Mouse (Mus musculus) liver, adult 2 months (tissue): ENCODE measurements at regions not wholly inside any gene's neighbourhood (a gene's known extent, or its start where the extent isn't known, plus 50 kb on each side); places are given as distances from the start of the nearest gene placed in this dataset.

Source experiments
- DNase-seq: peaks from one replicate; pipeline ENCODE4 v3.0.0-alpha.2; 2011; ENCODE audit warnings: low read depth, low spot score; ENCODE audit errors: extremely low read depth
- H3K27ac ChIP-seq: fragments of 200-500 bp; replicated peaks from 2 replicates; pipeline ENCODE4 v1.5.1; 2012; ENCODE audit warnings: low read depth, mild to moderate bottlenecking, control low read depth, inconsistent platforms, low read length; ENCODE audit not compliant: insufficient read depth
- H3K27me3 ChIP-seq: fragments of 200-500 bp; 2 replicates; pipeline ENCODE4 v1.6.1; 2012; ENCODE audit warnings: mild to moderate bottlenecking, moderate library complexity, low read length, inconsistent platforms; ENCODE audit not compliant: control insufficient read depth, insufficient read depth
- H3K36me3 ChIP-seq: fragments of 200-500 bp; 2 replicates; pipeline ENCODE4 v1.6.1; 2012; ENCODE audit warnings: low read length, inconsistent platforms; ENCODE audit not compliant: control insufficient read depth, insufficient read depth
- H3K4me1 ChIP-seq: fragments of 200-500 bp; 2 replicates; pipeline ENCODE4 v1.6.1; 2011; ENCODE audit warnings: low read length; ENCODE audit not compliant: control insufficient read depth, insufficient read depth
- H3K4me3 ChIP-seq: fragments of 200-500 bp; 2 replicates; pipeline ENCODE4 v1.5.1; 2011; ENCODE audit warnings: low read depth, mild to moderate bottlenecking, control low read depth, low read length, moderate library complexity; ENCODE audit not compliant: insufficient read depth
- H3K79me2 ChIP-seq: fragments of 200-500 bp; 2 replicates; pipeline ENCODE4 v1.6.1; 2012; ENCODE audit warnings: inconsistent platforms, mild to moderate bottlenecking, low read length, moderate library complexity; ENCODE audit not compliant: control insufficient read depth, insufficient read depth
- H3K9ac ChIP-seq: fragments of 200-500 bp; 2 replicates; pipeline ENCODE4 v1.6.1; 2012; ENCODE audit warnings: low read depth, mild to moderate bottlenecking, control low read depth, inconsistent platforms, low read length
- CTCF ChIP-seq: fragments of 200-500 bp; IDR thresholded peaks from 2 replicates; pipeline ENCODE4 v1.5.1; 2011; ENCODE audit warnings: low read depth, low read length, control low read depth
- POLR2A ChIP-seq: fragments of 200-500 bp; IDR thresholded peaks from 2 replicates; pipeline ENCODE4 v1.6.1; 2011; ENCODE audit warnings: low read length, control low read depth; ENCODE audit not compliant: insufficient read depth; ENCODE audit errors: extremely low read depth
- WGBS: fragments of 180-500 bp; shearing (Covaris S2); methylation state at CpG from one replicate; pipeline ENCODE4 v1.1.7; 2018; 5-methylcytosine and 5-hydroxymethylcytosine counted together

- no peak overlapping the region for H3K27ac ChIP-seq
- H3K4me3 ChIP-seq = no peak overlapping the region
- peak; percentile 62 for DNase-seq
- peaks cover 3% of the 10 kb centered on the region; the same call in 1 of the 2 replicates for H3K4me1 ChIP-seq
- TF ChIP-seq POLR2A (no peak), CTCF (0 out of 2 replicates have a peak, but pooled peaks have one; percentile 10)
- H3K27me3 ChIP-seq = no peaks in the 10 kb centered on the region
- WGBS = 22% methylated on average over 4 of the region's 4 CpGs
- H3K36me3 ChIP-seq = no peaks in the 10 kb centered on the region
- H3K9ac ChIP-seq = no peak overlapping the region
- H3K79me2 ChIP-seq = no peaks in the 10 kb centered on the region
These were observed 58.0 kb upstream of the Slc1a1 start for GRCm38 (mm10) chr19:28776868-28777267.

- H3K36me3 ChIP-seq = no peaks in the 10 kb centered on the region
- H3K79me2 ChIP-seq = no peaks in the 10 kb centered on the region
- H3K4me1 ChIP-seq = peaks cover 3% of the 10 kb centered on the region; the same call in 1 of the 2 replicates
- WGBS = 45% methylated on average over 2 of the region's 2 CpGs
- H3K9ac ChIP-seq = no peak overlapping the region
- peak; percentile 3 for DNase-seq
- H3K27me3 ChIP-seq = no peaks in the 10 kb centered on the region
- no peak overlapping the region for H3K27ac ChIP-seq
- no peak overlapping the region for H3K4me3 ChIP-seq
- TF ChIP-seq CTCF (no peak), POLR2A (no peak)
These were observed 57.2 kb upstream of the Slc1a1 start for GRCm38 (mm10) chr19:28777674-28778073.

GRCm38 (mm10) chr19:28778386-28778785, 56.5 kb upstream of the Slc1a1 start:
- 80% methylated on average over 4 of the region's 4 CpGs for WGBS
- Histone ChIP-seq H3K9ac (no peak overlapping the region), H3K27me3 (no peaks in the 10 kb centered on the region), H3K4me3 (no peak overlapping the region), H3K27ac (no peak overlapping the region), H3K79me2 (no peaks in the 10 kb centered on the region), H3K36me3 (no peaks in the 10 kb centered on the region), H3K4me1 (peaks cover 3% of the 10 kb centered on the region; the same call in 1 of the 2 replicates)
- DNase-seq = no peak
- TF ChIP-seq CTCF = no peak
- no peak for TF ChIP-seq POLR2A

- no peak for DNase-seq
- H3K4me1 ChIP-seq = peaks cover 2% of the 10 kb centered on the region; the same call in 1 of the 2 replicates
- no peak overlapping the region for H3K4me3 ChIP-seq
- H3K36me3 ChIP-seq = no peaks in the 10 kb centered on the region
- TF ChIP-seq POLR2A = no peak
- no peak for TF ChIP-seq CTCF
- no peaks in the 10 kb centered on the region for H3K27me3 ChIP-seq
- no peak overlapping the region for H3K27ac ChIP-seq
- WGBS = 89% methylated on average over 2 of the region's 2 CpGs
- no peaks in the 10 kb centered on the region for H3K79me2 ChIP-seq
- no peak overlapping the region for H3K9ac ChIP-seq
These were observed 52.9 kb upstream of the Slc1a1 start for GRCm38 (mm10) chr19:28781971-28782370.
